15 mouse cellular contexts compared by ENCODE assay signal in genomic region chr2:59765671-59766070, GRCm38 (mm10).
"Had no signal": no experiment of that assay in that cellular context is flagged by ENCODE, and none has a peak within 500 bp of the region (broad histone marks: within the 10 kb centered on the region; RNA-seq: fewer than 3 reads in every experiment).

No protein-coding gene starts in this region.

- H3K9me3 ChIP-seq: limb, embryonic 12.5 days; liver, embryonic 13.5 days; lung, embryonic 15.5 days; midbrain, embryonic 12.5 days; stomach, embryonic 15.5 days had no signal

- H3K27me3 ChIP-seq: limb, embryonic 12.5 days; liver, embryonic 13.5 days; lung, embryonic 15.5 days; midbrain, embryonic 12.5 days; stomach, embryonic 15.5 days had no signal

- H3K4me1 ChIP-seq: liver, embryonic 13.5 days had no signal

- H3K36me3 ChIP-seq: liver, embryonic 13.5 days; lung, embryonic 15.5 days; midbrain, embryonic 12.5 days; stomach, embryonic 15.5 days had no signal

- H3K9ac ChIP-seq: limb, embryonic 12.5 days; liver, embryonic 13.5 days; liver, postnatal 0 days; lung, embryonic 15.5 days; midbrain, embryonic 12.5 days; stomach, embryonic 15.5 days had no signal

- ATAC-seq: intestine, postnatal 0 days; liver, postnatal 0 days had no signal

- H3K4me3 ChIP-seq: limb, embryonic 12.5 days; liver, embryonic 13.5 days; lung, embryonic 15.5 days; midbrain, embryonic 12.5 days; stomach, embryonic 15.5 days had no signal

- DNase-seq: kidney, adult 8-10 months; kidney, postnatal 25 days; layer of hippocampus, postnatal 36 days; liver; liver, embryonic 13.5 days; liver, postnatal 0 days; lung, postnatal 36 days; right cerebral cortex, postnatal 14 days; thymus, adult 2 months; thymus, postnatal 25 days had no signal

- H3K4me2 ChIP-seq: limb, embryonic 12.5 days; liver, embryonic 13.5 days; lung, embryonic 15.5 days; midbrain, embryonic 12.5 days; stomach, embryonic 15.5 days had no signal

- H3K27ac ChIP-seq: limb, embryonic 12.5 days; liver, embryonic 13.5 days; lung, embryonic 15.5 days; midbrain, embryonic 12.5 days; stomach, embryonic 15.5 days had no signal
